Mouse (Mus musculus): ENCODE measurements at regions not wholly inside any gene's neighbourhood (a gene's known extent, or its start where the extent isn't known, plus 50 kb on each side); places are given as distances from the start of the nearest gene placed in this dataset.
A peak's percentile ranks its signal among the peaks of the same experiment; 100 is the strongest.

DNA sequence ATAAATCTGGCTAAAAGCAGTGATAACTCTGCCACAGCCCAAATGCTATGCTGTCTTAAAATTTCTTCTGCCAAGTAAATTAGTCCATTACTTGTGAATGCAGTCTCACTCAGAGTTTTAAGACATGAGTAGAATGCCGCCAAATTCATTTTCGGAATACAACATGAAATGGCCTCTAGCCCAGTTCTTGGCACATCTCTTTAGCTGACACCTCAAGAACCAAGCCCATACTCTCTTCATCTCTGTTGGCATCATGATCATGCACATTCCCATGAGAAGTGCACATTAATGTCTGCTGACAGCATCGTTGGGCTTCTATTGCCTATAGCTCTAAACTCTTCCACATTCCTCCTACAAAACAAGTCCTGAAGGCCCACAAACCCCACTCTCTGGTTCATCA is 336.2 kb downstream of the Mycn start:
- no peak overlapping the region for H3K4me3 ChIP-seq (ENCODE audit: low read depth, low read length)
- no peaks in the 10 kb centered on the region for H3K4me1 ChIP-seq (ENCODE audit: control insufficient read depth, insufficient read depth, low read length)
- H3K4me2 ChIP-seq (ENCODE audit: low read depth, low read length): no peak overlapping the region
- no peaks in the 10 kb centered on the region for H3K36me3 ChIP-seq (replicated peaks; ENCODE audit: control insufficient read depth, insufficient read depth, low read depth, low read length)
- DNase-seq (ENCODE audit: low spot score) (no peak), ATAC-seq (replicated peaks; ENCODE audit: insufficient number of reproducible peaks, low FRiP score, low TSS enrichment, low read depth) (no peak)
- no peaks in the 10 kb centered on the region for H3K9me3 ChIP-seq (replicated peaks; ENCODE audit: control insufficient read depth, low read length)
- H3K27ac ChIP-seq (replicated peaks; ENCODE audit: low read depth, low read length): no peak overlapping the region
- WGBS: 95% methylated on average over 3 of the region's 3 CpGs
- no peak overlapping the region for H3K9ac ChIP-seq (replicated peaks; ENCODE audit: low read length)
- no peaks in the 10 kb centered on the region for H3K27me3 ChIP-seq (ENCODE audit: control insufficient read depth, insufficient read depth, low read length)

DNA sequence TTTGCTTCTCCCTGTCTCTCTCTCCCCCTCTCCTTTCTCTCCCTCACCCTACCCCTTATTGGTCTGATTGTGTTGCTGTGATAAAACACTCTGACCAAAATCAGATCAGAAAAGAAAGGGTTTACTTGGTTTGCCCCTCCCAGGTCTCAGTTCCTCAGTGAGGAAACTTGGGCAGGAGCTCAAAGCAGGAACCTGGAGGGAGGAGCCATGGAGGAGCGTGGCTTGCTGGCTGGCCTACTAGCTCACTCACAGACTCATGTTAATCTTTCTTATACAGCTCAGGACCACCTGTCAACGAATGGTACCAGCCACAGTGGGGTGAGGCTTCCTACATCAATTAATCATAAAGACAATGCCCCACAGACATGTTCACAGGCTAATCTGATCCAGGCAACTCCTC is 339.4 kb downstream of the Fam49a start:
- ATAC-seq (replicated peaks; ENCODE audit: insufficient number of reproducible peaks, low FRiP score, low TSS enrichment, low read depth): no peak
- WGBS: 60% methylated on average over 2 of the region's 2 CpGs
- Histone ChIP-seq H3K27ac (replicated peaks; ENCODE audit: low read depth, low read length) (no peak overlapping the region), H3K4me1 (ENCODE audit: control insufficient read depth, insufficient read depth, low read length) (no peaks in the 10 kb centered on the region), H3K9ac (replicated peaks; ENCODE audit: low read length) (no peak overlapping the region), H3K4me3 (ENCODE audit: low read depth, low read length) (no peak overlapping the region), H3K9me3 (replicated peaks; ENCODE audit: control insufficient read depth, low read length) (no peaks in the 10 kb centered on the region), H3K27me3 (ENCODE audit: control insufficient read depth, insufficient read depth, low read length) (no peaks in the 10 kb centered on the region), H3K36me3 (replicated peaks; ENCODE audit: control insufficient read depth, insufficient read depth, low read depth, low read length) (no peaks in the 10 kb centered on the region), H3K4me2 (ENCODE audit: low read depth, low read length) (no peak overlapping the region)
- DNase-seq (ENCODE audit: low spot score): no peak

DNA sequence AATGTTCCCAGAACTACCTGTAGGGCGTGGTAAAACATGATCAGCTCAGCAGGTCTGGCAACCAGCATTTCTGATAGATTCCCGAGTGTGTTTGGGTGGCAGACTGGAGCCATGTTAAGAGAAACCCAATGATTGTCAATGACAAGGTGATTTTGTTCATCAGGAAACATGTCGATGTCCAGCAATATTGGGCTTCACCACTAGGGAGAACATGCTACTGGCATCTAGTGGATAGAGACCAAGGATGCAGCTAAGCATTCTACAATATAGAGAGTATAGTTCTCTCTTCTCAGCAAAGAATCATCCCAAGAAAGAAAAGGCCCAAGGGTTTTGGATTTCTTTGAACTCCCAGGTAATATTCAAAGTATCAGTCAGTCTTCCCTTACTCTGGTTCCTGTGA is 333.5 kb downstream of the Fam49a start:
- no peaks in the 10 kb centered on the region for H3K27me3 ChIP-seq (ENCODE audit: control insufficient read depth, insufficient read depth, low read length)
- 81% methylated on average over 3 of the region's 3 CpGs for WGBS
- H3K9ac ChIP-seq (replicated peaks; ENCODE audit: low read length): no peak overlapping the region
- H3K4me3 ChIP-seq (ENCODE audit: low read depth, low read length): no peak overlapping the region
- DNase-seq (ENCODE audit: low spot score) (no peak), ATAC-seq (replicated peaks; ENCODE audit: insufficient number of reproducible peaks, low FRiP score, low TSS enrichment, low read depth) (no peak)
- H3K27ac ChIP-seq (replicated peaks; ENCODE audit: low read depth, low read length): no peak overlapping the region
- no peaks in the 10 kb centered on the region for H3K36me3 ChIP-seq (replicated peaks; ENCODE audit: control insufficient read depth, insufficient read depth, low read depth, low read length)
- H3K4me2 ChIP-seq (ENCODE audit: low read depth, low read length): no peak overlapping the region
- no peaks in the 10 kb centered on the region for H3K9me3 ChIP-seq (replicated peaks; ENCODE audit: control insufficient read depth, low read length)
- no peaks in the 10 kb centered on the region; the same call in 1 of the 2 replicates for H3K4me1 ChIP-seq (ENCODE audit: control insufficient read depth, insufficient read depth, low read length)

DNA sequence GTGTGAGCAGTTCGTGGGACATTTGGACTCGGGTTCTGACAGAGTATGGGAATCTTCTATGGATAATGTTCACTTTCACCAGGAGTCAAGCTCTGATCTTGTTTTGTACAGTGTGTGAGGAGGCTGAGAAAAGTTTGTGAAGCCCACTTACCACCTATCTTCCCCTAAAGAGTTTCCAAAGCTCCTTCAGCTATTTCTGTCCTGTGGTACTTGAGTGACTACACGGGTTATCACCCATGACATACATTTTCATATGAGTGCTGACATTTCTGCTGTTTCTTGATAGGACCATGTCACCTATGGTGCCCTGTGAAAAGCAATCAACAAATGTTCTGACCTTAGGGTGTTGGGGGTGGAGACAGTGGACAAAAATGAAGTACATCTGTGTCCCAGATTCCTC is 332.6 kb downstream of the Fam49a start:
- no peak overlapping the region for H3K4me3 ChIP-seq (ENCODE audit: low read depth, low read length)
- no peaks in the 10 kb centered on the region for H3K27me3 ChIP-seq (ENCODE audit: control insufficient read depth, insufficient read depth, low read length)
- H3K36me3 ChIP-seq (replicated peaks; ENCODE audit: control insufficient read depth, insufficient read depth, low read depth, low read length): no peaks in the 10 kb centered on the region
- H3K27ac ChIP-seq (replicated peaks; ENCODE audit: low read depth, low read length): no peak overlapping the region
- ATAC-seq (replicated peaks; ENCODE audit: insufficient number of reproducible peaks, low FRiP score, low TSS enrichment, low read depth) (no peak), DNase-seq (ENCODE audit: low spot score) (no peak)
- H3K9ac ChIP-seq (replicated peaks; ENCODE audit: low read length): no peak overlapping the region
- H3K4me1 ChIP-seq (ENCODE audit: control insufficient read depth, insufficient read depth, low read length): no peaks in the 10 kb centered on the region; the same call in 1 of the 2 replicates
- no peaks in the 10 kb centered on the region for H3K9me3 ChIP-seq (replicated peaks; ENCODE audit: control insufficient read depth, low read length)
- H3K4me2 ChIP-seq (ENCODE audit: low read depth, low read length): no peak overlapping the region
- WGBS: 87% methylated on average over 3 of the region's 3 CpGs

DNA sequence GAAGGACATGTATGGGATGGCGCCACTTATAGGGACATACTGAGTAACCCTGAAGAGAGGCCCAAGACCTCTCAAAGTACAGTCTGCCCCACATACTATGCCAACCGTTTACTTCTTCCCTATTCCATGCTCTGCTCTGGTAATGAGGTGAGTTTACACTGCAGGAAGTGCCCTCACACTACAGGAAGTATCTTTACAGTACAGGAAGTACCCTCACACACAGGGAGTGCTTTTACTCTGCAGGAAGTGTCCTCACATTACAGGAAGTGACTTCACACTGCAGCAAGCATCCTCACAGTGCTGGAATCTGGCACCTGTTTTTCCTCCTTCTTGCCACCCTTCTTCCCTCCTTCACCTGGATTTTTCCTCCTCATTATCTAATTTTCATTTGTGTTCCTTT is 331.4 kb downstream of the Fam49a start:
- ATAC-seq (replicated peaks; ENCODE audit: insufficient number of reproducible peaks, low FRiP score, low TSS enrichment, low read depth) (no peak), DNase-seq (ENCODE audit: low spot score) (no peak)
- H3K4me2 ChIP-seq (ENCODE audit: low read depth, low read length): no peak overlapping the region
- WGBS: 90% methylated on average over 2 of the region's 2 CpGs
- H3K4me1 ChIP-seq (ENCODE audit: control insufficient read depth, insufficient read depth, low read length): no peaks in the 10 kb centered on the region; the same call in 1 of the 2 replicates
- H3K4me3 ChIP-seq (ENCODE audit: low read depth, low read length): no peak overlapping the region
- H3K9me3 ChIP-seq (replicated peaks; ENCODE audit: control insufficient read depth, low read length): no peaks in the 10 kb centered on the region
- H3K27me3 ChIP-seq (ENCODE audit: control insufficient read depth, insufficient read depth, low read length): no peaks in the 10 kb centered on the region
- H3K36me3 ChIP-seq (replicated peaks; ENCODE audit: control insufficient read depth, insufficient read depth, low read depth, low read length): no peaks in the 10 kb centered on the region
- no peak overlapping the region for H3K27ac ChIP-seq (replicated peaks; ENCODE audit: low read depth, low read length)
- H3K9ac ChIP-seq (replicated peaks; ENCODE audit: low read length): no peak overlapping the region

DNA sequence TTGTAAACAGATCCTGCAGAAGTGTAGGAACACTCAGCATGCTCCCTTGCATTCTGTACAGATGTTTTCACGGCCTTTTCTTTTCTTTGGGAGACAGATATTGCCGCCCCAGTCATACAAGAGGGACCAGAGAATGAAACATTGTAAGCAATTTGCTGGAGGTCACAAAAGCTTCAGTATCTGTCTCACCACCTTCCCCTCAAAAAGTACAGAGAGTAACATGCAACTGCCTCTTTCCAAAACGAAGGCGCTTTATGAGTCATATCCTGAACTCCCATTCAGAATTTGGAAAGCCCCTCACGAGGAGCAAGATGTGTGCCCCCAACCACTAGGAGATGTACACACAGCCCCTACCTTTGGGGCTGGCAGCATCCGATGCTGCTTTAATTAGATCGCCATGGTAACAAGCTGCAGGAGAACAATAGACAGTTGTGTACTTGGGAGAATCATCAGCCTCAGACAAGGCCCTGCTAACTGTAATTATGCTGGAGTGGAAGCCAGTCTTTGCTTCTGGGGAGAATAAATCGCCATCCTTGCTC is 328.9 kb downstream of the Fam49a start:
- ATAC-seq (replicated peaks; ENCODE audit: insufficient number of reproducible peaks, low FRiP score, low TSS enrichment, low read depth): 0 out of 2 replicates have a peak, but pooled peaks have one; percentile 31
- 46% methylated on average over 8 of the region's 8 CpGs for WGBS

DNA sequence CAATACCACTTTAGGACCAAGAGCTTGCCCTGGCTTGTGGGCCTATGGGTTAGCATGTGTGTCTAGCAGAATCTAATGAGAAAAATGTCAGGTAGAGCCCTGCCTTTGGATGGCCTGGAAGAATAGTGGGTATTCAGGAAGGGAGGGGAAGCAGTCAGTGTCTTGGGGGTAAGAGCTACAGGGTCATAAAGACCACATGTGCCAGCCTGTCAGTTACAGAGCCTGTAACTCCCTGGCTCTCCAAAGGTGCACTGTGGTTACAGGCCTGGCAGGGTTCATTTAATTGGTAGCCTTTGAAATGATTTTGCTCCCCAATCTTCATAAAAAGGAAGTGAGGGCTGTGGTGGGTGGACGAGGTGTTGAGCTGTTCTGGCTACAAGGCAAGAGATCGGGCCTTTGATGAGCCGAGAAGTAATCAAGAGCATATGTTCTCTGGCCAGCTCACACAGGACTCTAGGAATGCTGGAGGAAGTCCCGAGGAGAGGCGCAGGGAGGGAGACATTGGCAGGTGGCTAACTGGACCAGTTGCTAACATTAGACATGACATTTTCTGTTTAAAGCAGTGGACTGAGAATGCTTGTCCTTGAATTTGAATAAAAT is 326.9 kb downstream of the Fam49a start:
- Histone ChIP-seq H3K4me3 (ENCODE audit: low read depth, low read length) (no peak overlapping the region), H3K36me3 (replicated peaks; ENCODE audit: control insufficient read depth, insufficient read depth, low read depth, low read length) (no peaks in the 10 kb centered on the region), H3K4me1 (ENCODE audit: control insufficient read depth, insufficient read depth, low read length) (no peaks in the 10 kb centered on the region; the same call in 1 of the 2 replicates), H3K27me3 (ENCODE audit: control insufficient read depth, insufficient read depth, low read length) (no peaks in the 10 kb centered on the region), H3K9ac (replicated peaks; ENCODE audit: low read length) (no peak overlapping the region), H3K27ac (replicated peaks; ENCODE audit: low read depth, low read length) (no peak overlapping the region), H3K4me2 (ENCODE audit: low read depth, low read length) (no peak overlapping the region), H3K9me3 (replicated peaks; ENCODE audit: control insufficient read depth, low read length) (no peaks in the 10 kb centered on the region)
- ATAC-seq (replicated peaks; ENCODE audit: insufficient number of reproducible peaks, low FRiP score, low TSS enrichment, low read depth): 0 out of 2 replicates have a peak, but pooled peaks have one; percentile 54
- peak; percentile 58 for DNase-seq (ENCODE audit: low spot score)
- 38% methylated on average over 5 of the region's 5 CpGs for WGBS

More for the DNA sequence above, 328.9 kb downstream of the Fam49a start:
- Histone ChIP-seq H3K27ac (replicated peaks; ENCODE audit: low read depth, low read length) (no peak overlapping the region), H3K4me2 (ENCODE audit: low read depth, low read length) (no peak overlapping the region), H3K27me3 (ENCODE audit: control insufficient read depth, insufficient read depth, low read length) (no peaks in the 10 kb centered on the region), H3K36me3 (replicated peaks; ENCODE audit: control insufficient read depth, insufficient read depth, low read depth, low read length) (no peaks in the 10 kb centered on the region), H3K9me3 (replicated peaks; ENCODE audit: control insufficient read depth, low read length) (no peaks in the 10 kb centered on the region), H3K4me1 (ENCODE audit: control insufficient read depth, insufficient read depth, low read length) (no peaks in the 10 kb centered on the region; the same call in 1 of the 2 replicates), H3K9ac (replicated peaks; ENCODE audit: low read length) (no peak overlapping the region), H3K4me3 (ENCODE audit: low read depth, low read length) (no peak overlapping the region)
- no peak for DNase-seq (ENCODE audit: low spot score)

DNA sequence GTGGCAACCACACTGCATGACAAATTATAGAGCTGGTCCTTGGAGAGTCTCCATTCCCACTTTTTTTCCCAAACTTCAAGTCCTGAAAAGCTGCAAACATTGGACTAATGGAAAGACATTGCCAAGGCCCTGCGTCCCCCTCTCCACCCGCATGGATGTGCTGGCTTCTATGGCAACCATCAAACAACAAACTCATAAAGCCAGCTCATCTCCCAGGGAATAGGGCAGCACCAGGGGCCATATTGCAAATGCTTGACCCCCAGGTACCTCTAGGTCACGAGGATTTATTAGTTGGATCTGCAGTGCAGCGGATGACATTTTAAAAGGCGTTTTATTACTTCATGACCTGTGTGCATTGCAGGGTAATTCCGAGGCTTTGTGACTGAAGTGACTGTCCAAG is 324.5 kb downstream of the Fam49a start:
- H3K9ac ChIP-seq (replicated peaks; ENCODE audit: low read length): no peak overlapping the region
- no peak for ATAC-seq (replicated peaks; ENCODE audit: insufficient number of reproducible peaks, low FRiP score, low TSS enrichment, low read depth)
- H3K4me1 ChIP-seq (ENCODE audit: control insufficient read depth, insufficient read depth, low read length): no peaks in the 10 kb centered on the region; the same call in 1 of the 2 replicates
- no peaks in the 10 kb centered on the region for H3K36me3 ChIP-seq (replicated peaks; ENCODE audit: control insufficient read depth, insufficient read depth, low read depth, low read length)
- no peaks in the 10 kb centered on the region for H3K9me3 ChIP-seq (replicated peaks; ENCODE audit: control insufficient read depth, low read length)
- H3K27me3 ChIP-seq (ENCODE audit: control insufficient read depth, insufficient read depth, low read length): no peaks in the 10 kb centered on the region
- DNase-seq (ENCODE audit: low spot score): no peak
- H3K4me3 ChIP-seq (ENCODE audit: low read depth, low read length): no peak overlapping the region
- no peak overlapping the region for H3K27ac ChIP-seq (replicated peaks; ENCODE audit: low read depth, low read length)
- 87% methylated on average over 6 of the region's 6 CpGs for WGBS
- H3K4me2 ChIP-seq (ENCODE audit: low read depth, low read length): no peak overlapping the region
